Mouse (Mus musculus): Measurements from ENCODE around the gene Fgfr2.

GRCm38 (mm10) chr7:131992226-131992625 is 1130.9 kb downstream of the Fgfr2 start:
- TF ChIP-seq CTCF (IDR thresholded peaks at IDR 0.05; ENCODE audit: control insufficient read depth, insufficient read depth, insufficient replicate concordance, low read depth, low read length), result no peak
- no peak for TF ChIP-seq POLR2A (IDR thresholded peaks at IDR 0.05; ENCODE audit: control insufficient read depth, low read depth, low read length)
